Mouse (Mus musculus): ENCODE data around the gene Myo1d. TPM values are rescaled to one million over a fixed set of nuclear protein-coding genes. Genes with fewer than 3 reads are reported as not detected.
A peak's percentile ranks its signal among the peaks of the same experiment; 100 is the strongest.

Gene Myo1d
- polyA plus RNA-seq, 2 experiments from 2014 or later, result 0.70 to 1.1 TPM

GRCm38 (mm10) chr11:80613534-80613933 lies 166.3 kb downstream of the Myo1d start:
- ATAC-seq, result no peak

- ATAC-seq, result peak; percentile 39
Measured at GRCm38 (mm10) chr11:80602707-80603441, 177.0 kb downstream of the Myo1d start.

- ATAC-seq, result peak; percentile 47
Measured at GRCm38 (mm10) chr11:80602041-80602458, 177.8 kb downstream of the Myo1d start.

- ATAC-seq, result no peak
Measured at GRCm38 (mm10) chr11:80601040-80601864, 178.6 kb downstream of the Myo1d start.

- no peak for ATAC-seq
Measured at GRCm38 (mm10) chr11:80595482-80595881, 184.3 kb downstream of the Myo1d start.

GRCm38 (mm10) chr11:80589387-80589786 lies 190.4 kb downstream of the Myo1d start:
- ATAC-seq, result no peak

- no peak for ATAC-seq
Measured at GRCm38 (mm10) chr11:80585761-80586160, 194.1 kb downstream of the Myo1d start.

- no peak for ATAC-seq
Measured at GRCm38 (mm10) chr11:80585211-80585610, 194.6 kb downstream of the Myo1d start.

GRCm38 (mm10) chr11:80580494-80580893 lies 199.3 kb downstream of the Myo1d start:
- no peak for ATAC-seq

- ATAC-seq, result no peak
Measured at GRCm38 (mm10) chr11:80577747-80578640, 201.8 kb downstream of the Myo1d start.

GRCm38 (mm10) chr11:80575794-80576193 lies 204.0 kb downstream of the Myo1d start:
- no peak for ATAC-seq

- ATAC-seq, result no peak
Measured at GRCm38 (mm10) chr11:80566286-80566685, 213.5 kb downstream of the Myo1d start.

GRCm38 (mm10) chr11:80564975-80565965 lies 214.6 kb downstream of the Myo1d start:
- no peak for ATAC-seq

- no peak for ATAC-seq
Measured at GRCm38 (mm10) chr11:80562479-80562878, 217.3 kb downstream of the Myo1d start.

GRCm38 (mm10) chr11:80560770-80561169 lies 219.1 kb downstream of the Myo1d start:
- ATAC-seq, result no peak

GRCm38 (mm10) chr11:80555416-80555815 lies 224.4 kb downstream of the Myo1d start:
- ATAC-seq, result no peak

- ATAC-seq, result no peak
Measured at GRCm38 (mm10) chr11:80553046-80553445, 226.8 kb downstream of the Myo1d start.

GRCm38 (mm10) chr11:80551634-80552033 lies 228.2 kb downstream of the Myo1d start:
- ATAC-seq, result no peak

GRCm38 (mm10) chr11:80550264-80550663 lies 229.6 kb downstream of the Myo1d start:
- no peak for ATAC-seq

- ATAC-seq, result no peak
Measured at GRCm38 (mm10) chr11:80549854-80550253, 230.0 kb downstream of the Myo1d start.

GRCm38 (mm10) chr11:80546233-80546632 lies 233.6 kb downstream of the Myo1d start:
- ATAC-seq, result no peak

All from CD4-positive, CD25-positive, alpha-beta regulatory T cell, adult 4 months (primary cell).